Mouse (Mus musculus) lung, postnatal 0 days (tissue): ENCODE data around the gene Cubn.

Experiments used
- CTCF ChIP-seq: IDR thresholded peaks from 2 replicates; pipeline ENCODE4 v1.5.1; 2016; ENCODE audit warnings: antibody characterized with exemption, mild to moderate bottlenecking
- EP300 ChIP-seq: IDR thresholded peaks from 2 replicates; pipeline ENCODE4 v1.6.1; 2016; ENCODE audit warnings: antibody characterized with exemption, mild to moderate bottlenecking, control low read depth

DNA sequence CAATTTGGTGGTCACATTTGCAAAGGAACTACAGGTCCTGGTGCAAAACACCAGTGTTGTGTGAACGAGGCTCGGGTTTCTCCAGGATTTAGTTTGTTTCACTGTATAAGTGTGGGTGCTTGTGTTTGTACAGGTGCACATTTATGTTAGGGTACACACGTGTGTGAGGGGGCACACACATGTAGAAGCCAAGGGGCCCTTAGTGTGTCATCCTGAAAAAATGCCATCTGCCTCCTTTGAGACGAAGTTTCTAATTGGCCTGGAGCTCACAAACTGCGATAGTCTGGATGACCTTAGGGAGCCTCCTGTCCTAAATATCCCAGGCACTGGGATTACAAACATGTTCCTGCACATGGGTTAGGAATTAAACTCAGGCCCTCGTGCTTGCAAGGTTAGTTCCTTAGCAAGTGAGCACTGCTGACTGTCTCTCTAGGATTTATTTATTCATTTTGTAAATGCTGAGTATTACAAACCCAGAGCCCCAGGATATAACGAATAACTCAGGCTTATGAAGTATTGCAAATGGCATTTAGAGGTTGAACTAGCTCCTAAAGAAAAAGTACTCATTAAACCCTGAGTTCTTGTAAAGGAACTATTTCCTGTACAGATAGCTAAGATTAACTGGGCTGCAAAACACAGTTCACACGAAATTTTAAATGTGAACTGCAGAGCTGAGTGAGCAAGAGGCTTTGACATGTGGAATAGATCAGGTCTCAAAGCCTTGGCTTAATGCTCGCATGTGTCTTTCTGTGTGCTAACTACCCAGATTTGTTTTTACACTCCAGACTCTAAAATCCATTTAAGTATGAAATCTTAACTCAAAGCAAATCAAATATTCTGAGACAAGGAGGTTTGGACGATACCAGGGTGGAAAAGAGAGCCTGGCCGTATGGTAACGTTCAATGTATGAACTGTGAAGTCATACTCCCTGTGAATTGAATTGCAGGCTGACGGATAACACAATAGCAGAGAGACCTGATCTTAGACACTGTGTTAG, 39.8 kb downstream of the Cubn start:
- TF ChIP-seq CTCF (no peak), EP300 (no peak)
